Mouse (Mus musculus) heart, adult 8-10 months (tissue): ENCODE data around the gene Net1. TPM values are rescaled to one million over a fixed set of nuclear protein-coding genes. Genes with fewer than 3 reads are reported as not detected.
"Not testable (repeated sequence)": the region's sequence is repeated elsewhere in the genome, so short reads cannot be mapped to it uniquely, and the experiment has no call there.

ENCODE experiments used
- DNase-seq: peaks from one replicate; pipeline ENCODE4 v3.0.0; 2022; ENCODE audit warnings: low spot score
- total RNA-seq, 4 experiments: library from RNA; stranded (reverse); gene quantifications; 2 replicates each; pipeline ENCODE4 v1.2.4; 2022

The Net1 gene
- total RNA-seq, 4 experiments from 2014 or later: 14.6 to 21.0 (median 18.4) TPM

- no peak for DNase-seq
Measured at GRCm38 (mm10) chr13:3891479-3892087, 26.4 kb downstream of the Net1 start.

- no peak for DNase-seq
Measured at GRCm38 (mm10) chr13:3890061-3890460, 28.0 kb downstream of the Net1 start.

- DNase-seq: no peak
Measured at GRCm38 (mm10) chr13:3889111-3889510, 28.9 kb downstream of the Net1 start.

GRCm38 (mm10) chr13:3886663-3887062 is 31.4 kb downstream of the Net1 start:
- no peak for DNase-seq

- DNase-seq: no peak
Measured at GRCm38 (mm10) chr13:3877679-3878220, 40.3 kb downstream of the Net1 start.

GRCm38 (mm10) chr13:3877185-3877584 is 40.8 kb downstream of the Net1 start:
- no peak for DNase-seq

- DNase-seq: no peak
Measured at GRCm38 (mm10) chr13:3876448-3876847, 41.6 kb downstream of the Net1 start.

- no peak for DNase-seq
Measured at GRCm38 (mm10) chr13:3872832-3873231, 45.2 kb downstream of the Net1 start.

- no peak for DNase-seq
Measured at GRCm38 (mm10) chr13:3869901-3870300, 48.1 kb downstream of the Net1 start.

GRCm38 (mm10) chr13:3867158-3867557 is 50.9 kb downstream of the Net1 start:
- DNase-seq: no peak

GRCm38 (mm10) chr13:3866355-3867052 is 51.5 kb downstream of the Net1 start:
- DNase-seq: no peak

GRCm38 (mm10) chr13:3865648-3866354 is 52.2 kb downstream of the Net1 start:
- peak; percentile 28 for DNase-seq

GRCm38 (mm10) chr13:3862922-3863580 is 55.0 kb downstream of the Net1 start:
- no peak for DNase-seq

- no peak for DNase-seq
Measured at GRCm38 (mm10) chr13:3862325-3862724, 55.7 kb downstream of the Net1 start.

- DNase-seq: no peak
Measured at GRCm38 (mm10) chr13:3861251-3861650, 56.8 kb downstream of the Net1 start.

GRCm38 (mm10) chr13:3856252-3856651 is 61.8 kb downstream of the Net1 start:
- DNase-seq: no peak

GRCm38 (mm10) chr13:3854856-3855255 is 63.2 kb downstream of the Net1 start:
- no peak for DNase-seq

GRCm38 (mm10) chr13:3853648-3854333 is 64.2 kb downstream of the Net1 start, which contains the start of gene Calm5:
TSS of gene Calm5 (plus strand) at chr13:3854173.
- DNase-seq: not testable (repeated sequence)

- no peak for DNase-seq
Measured at GRCm38 (mm10) chr13:3850330-3850729, 67.7 kb downstream of the Net1 start.

GRCm38 (mm10) chr13:3840662-3841061 is 77.4 kb downstream of the Net1 start:
- DNase-seq: not testable (repeated sequence)

- not testable (repeated sequence) for DNase-seq
Measured at GRCm38 (mm10) chr13:3837312-3837807, 80.7 kb downstream of the Net1 start, which contains the start of gene Calm4. TSS of gene Calm4 (plus strand) at chr13:3837757.
